Mouse (Mus musculus): Measurements from ENCODE around the gene Coq10b.

Coq10b gene

DNA sequence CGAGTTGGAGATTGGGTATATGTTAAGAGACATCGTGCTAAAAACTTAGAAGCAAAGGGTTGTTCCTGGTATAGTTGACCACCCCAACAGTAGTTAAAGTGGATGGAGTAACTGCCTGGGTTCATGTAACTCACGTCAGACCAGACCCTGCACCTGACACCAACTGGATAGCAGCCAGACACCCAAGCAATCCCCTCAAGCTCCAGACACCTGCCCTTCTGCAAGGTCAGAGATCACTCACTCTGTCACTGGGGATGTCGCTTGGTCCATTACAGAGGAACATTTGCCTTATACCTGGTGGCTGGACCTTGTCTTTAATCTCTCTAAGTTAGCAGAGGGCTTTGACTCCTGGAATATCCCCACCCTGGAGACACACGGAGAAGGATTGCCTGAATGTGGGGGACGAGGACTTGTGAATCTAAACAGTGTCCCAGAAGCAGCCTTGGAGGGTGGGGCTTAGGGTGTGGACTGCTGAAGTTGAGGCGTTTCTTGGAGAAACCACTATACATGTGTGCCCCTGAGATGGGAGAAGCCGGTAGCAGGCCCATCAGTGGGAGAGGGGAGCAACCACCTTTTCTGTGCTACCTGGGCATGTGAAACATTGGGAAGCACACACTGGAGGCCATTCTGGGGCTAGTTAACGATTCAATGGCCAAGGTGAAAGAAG, 54.5 kb downstream of the Coq10b start:
- in situ Hi-C loops (cut with MboI; ENCODE audit: low sequenced_read_pairs), result no loop called here

GRCm38 (mm10) chr1:55107644-55108043, 55.1 kb downstream of the Coq10b start:
- in situ Hi-C loops (cut with MboI; ENCODE audit: low sequenced_read_pairs), result no loop called here

- in situ Hi-C loops (cut with MboI; ENCODE audit: low sequenced_read_pairs), result no loop called here
Observed at GRCm38 (mm10) chr1:55108473-55108872, 55.9 kb downstream of the Coq10b start.

DNA sequence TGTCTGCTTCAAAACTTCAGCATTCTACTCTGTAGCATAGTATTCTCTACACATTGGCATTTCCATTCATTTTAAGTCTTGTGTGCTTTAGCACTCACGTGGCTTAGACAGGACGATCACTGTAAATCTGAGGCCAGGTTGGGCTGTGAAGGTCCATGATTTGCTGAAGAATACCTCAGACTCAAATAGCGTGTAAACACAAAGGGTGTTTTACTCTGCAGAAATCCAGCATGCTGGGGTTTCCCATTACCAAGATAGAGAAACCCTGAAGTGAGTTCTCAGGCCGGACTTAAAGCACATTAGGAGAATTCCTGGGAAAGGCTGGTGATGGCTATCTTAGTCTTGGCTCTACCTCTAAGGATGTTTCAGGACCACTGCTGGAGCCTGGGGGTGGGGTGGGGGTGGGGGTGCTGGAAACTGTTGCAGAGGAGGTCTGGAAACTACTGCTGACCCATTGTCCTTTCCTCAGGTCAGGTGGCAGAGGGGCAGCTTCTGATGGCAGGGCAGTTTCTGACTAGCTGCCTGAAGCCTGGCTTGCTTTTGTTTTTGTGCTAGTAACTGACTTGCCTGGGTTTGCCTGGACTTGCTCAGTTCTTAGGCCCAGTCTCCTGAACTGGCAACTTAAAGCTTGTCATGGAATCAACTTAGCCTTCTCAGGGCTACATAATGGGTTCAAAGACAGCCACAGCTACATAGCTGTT, 56.6 kb downstream of the Coq10b start:
- in situ Hi-C loops (cut with MboI; ENCODE audit: low sequenced_read_pairs), result no loop called here
